Mouse (Mus musculus) hindbrain, embryonic 16.5 days (tissue): ENCODE results near the gene Vps26a. TPM values are rescaled to one million over a fixed set of nuclear protein-coding genes. Genes with fewer than 3 reads are reported as not detected.

ENCODE experiments used
- ATAC-seq: fragments of 200-750 bp; cut with Nextera tagmentation; 2 replicates; pipeline ENCODE4 v1.8.0; 2017; ENCODE audit warnings: moderate TSS enrichment, moderate library complexity
- H3K27ac ChIP-seq: fragments of 300-500 bp; sonication (generic); 2 replicates; pipeline ENCODE4 v1.5.1; 2014; ENCODE audit warnings: low read depth, mild to moderate bottlenecking, control low read depth, low read length, moderate library complexity
- H3K27me3 ChIP-seq: fragments of 300-500 bp; sonication (generic); replicated peaks from 2 replicates; pipeline ENCODE4 v1.6.1; 2014; ENCODE audit warnings: low read length; ENCODE audit not compliant: control insufficient read depth, insufficient read depth
- H3K36me3 ChIP-seq: fragments of 300-500 bp; sonication (generic); 2 replicates; pipeline ENCODE4 v1.6.1; 2014; ENCODE audit warnings: mild to moderate bottlenecking, low read length, moderate library complexity, mixed read lengths; ENCODE audit not compliant: control insufficient read depth, insufficient read depth
- H3K4me1 ChIP-seq: fragments of 300-500 bp; sonication (generic); 2 replicates; pipeline ENCODE4 v1.6.1; 2014; ENCODE audit warnings: low read depth, low read length; ENCODE audit not compliant: control insufficient read depth, insufficient read depth
- H3K4me2 ChIP-seq: fragments of 300-500 bp; sonication (generic); 2 replicates; pipeline ENCODE4 v1.6.1; 2014; ENCODE audit warnings: mild to moderate bottlenecking, low read length, control low read depth, moderate library complexity
- H3K4me3 ChIP-seq: fragments of 300-500 bp; sonication (generic); 2 replicates; pipeline ENCODE4 v1.5.1; 2014; ENCODE audit warnings: mild to moderate bottlenecking, low read length, control low read depth, moderate library complexity
- H3K9ac ChIP-seq: fragments of 300-500 bp; sonication (generic); 2 replicates; pipeline ENCODE4 v1.6.1; 2014; ENCODE audit warnings: low read depth, mild to moderate bottlenecking, control low read depth, low read length, moderate library complexity
- H3K9me3 ChIP-seq: fragments of 300-500 bp; sonication (generic); 2 replicates; pipeline ENCODE4 v1.6.1; 2014; ENCODE audit warnings: mild to moderate bottlenecking, low read length, moderate library complexity; ENCODE audit not compliant: control insufficient read depth
- WGBS: fragments of 180-500 bp; shearing (Covaris S2); extraction: QIAGEN DNeasy Blood & Tissue Kit; methylation state at CpG from one replicate; pipeline ENCODE4 v1.1.7; 2014; 5-methylcytosine and 5-hydroxymethylcytosine counted together
- polyA plus RNA-seq: library from polyadenylated mRNA; unstranded; fragments of >200 nt; fragmentation: Nextera tagmentation; extraction: Ambion mirVana; gene quantifications from 2 replicates; pipeline ENCODE4 v1.2.1, GENCODE M21; 2015

Gene Vps26a
- polyA plus RNA-seq, 1 experiment from 2014 or later: 61.1 TPM

DNA sequence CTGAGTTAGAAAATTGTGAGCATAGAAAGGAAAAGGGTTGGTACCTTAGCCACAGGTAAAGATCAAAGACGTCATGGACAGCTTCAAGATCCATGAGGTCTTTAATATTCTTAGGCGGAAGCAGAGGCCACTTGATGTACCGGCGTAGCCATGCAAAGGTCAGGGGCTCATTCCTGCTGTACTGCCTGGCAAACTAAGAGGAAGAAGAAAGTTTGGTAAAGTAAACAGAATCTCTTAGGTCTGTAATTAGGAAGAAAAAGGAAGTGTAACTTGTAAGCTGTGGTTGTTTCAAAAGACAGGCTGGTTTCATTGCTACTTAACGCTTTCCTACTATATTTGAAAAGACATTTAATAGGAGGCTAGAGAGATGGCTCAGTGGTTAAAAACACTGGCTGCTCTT lies 56.2 kb downstream of the Vps26a start:
- H3K4me1 ChIP-seq: no peaks in the 10 kb centered on the region
- ATAC-seq: no peak
- no peak overlapping the region for H3K27ac ChIP-seq
- 92% methylated on average over 5 of the region's 5 CpGs for WGBS
- no peak overlapping the region for H3K9ac ChIP-seq
- H3K4me2 ChIP-seq: no peak overlapping the region
- no peaks in the 10 kb centered on the region for H3K27me3 ChIP-seq
- H3K36me3 ChIP-seq: peaks cover 43% of the 10 kb centered on the region
- no peak overlapping the region for H3K4me3 ChIP-seq
- H3K9me3 ChIP-seq: no peaks in the 10 kb centered on the region

DNA sequence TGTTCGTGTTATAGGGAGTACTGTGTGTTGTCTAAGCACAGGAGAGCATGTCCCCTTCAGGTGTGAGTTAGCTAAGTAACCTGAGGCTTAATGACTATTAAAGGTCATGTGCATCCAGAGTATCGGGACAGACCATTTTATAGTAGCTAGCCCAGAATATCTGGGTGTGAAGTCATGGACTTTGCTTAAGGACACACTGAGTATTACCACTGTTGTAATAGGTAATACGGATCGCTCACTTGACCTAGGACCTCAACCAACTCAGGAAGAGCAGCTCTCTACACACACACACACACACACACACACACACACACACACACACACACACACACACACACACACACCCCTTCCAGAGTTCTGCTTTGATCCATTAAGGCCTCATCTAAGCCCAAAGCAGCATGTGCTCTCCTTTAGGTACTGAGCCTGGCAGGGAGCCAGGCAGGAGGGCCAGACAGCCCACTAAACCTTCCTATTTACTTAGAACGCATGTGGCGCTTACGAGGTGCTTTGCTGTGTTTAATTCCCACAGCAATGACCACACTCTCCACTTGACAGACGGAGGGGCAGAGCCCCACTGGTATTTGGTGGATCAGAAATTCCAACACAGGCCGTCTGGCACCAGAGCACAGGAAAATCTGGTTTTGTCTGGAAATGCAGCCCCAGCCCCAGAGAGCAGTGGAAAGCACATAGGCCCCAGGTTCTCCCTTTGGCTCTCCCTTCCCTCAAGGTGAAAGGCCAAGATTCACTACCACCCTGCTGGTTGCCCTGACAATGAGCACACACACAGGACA lies 61.3 kb downstream of the Vps26a start:
- Histone ChIP-seq H3K27ac (no peak overlapping the region), H3K4me3 (no peak overlapping the region), H3K9me3 (no peaks in the 10 kb centered on the region), H3K4me1 (no peaks in the 10 kb centered on the region), H3K4me2 (no peak overlapping the region), H3K27me3 (no peaks in the 10 kb centered on the region), H3K36me3 (peaks cover 13% of the 10 kb centered on the region), H3K9ac (no peak overlapping the region)
- peak; percentile 28; the same call in 1 of the 2 replicates for ATAC-seq
- WGBS: 56% methylated on average over 9 of the region's 9 CpGs

DNA sequence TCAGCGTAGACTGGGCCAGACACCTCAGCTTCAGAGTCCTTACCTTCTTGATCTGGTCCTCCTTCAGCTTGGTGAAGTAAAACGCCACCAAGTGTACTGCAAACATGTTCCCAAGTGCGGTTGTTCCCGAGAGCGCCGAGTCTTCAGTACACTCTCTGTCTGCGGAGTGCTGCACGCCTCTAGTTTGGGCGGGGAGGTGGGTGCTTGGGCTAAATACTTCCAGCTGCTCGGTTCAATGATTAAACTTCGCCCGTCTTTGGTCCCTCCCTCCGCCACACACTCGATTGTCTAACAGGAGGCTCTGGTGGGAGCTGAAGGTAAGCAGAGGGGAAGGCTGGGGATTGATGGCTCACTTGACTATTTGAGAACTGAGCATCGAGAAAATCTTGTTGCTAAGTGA lies 64.3 kb downstream of the Vps26a start, which contains the start of gene Hkdc1:
Gene Hkdc1, minus strand, starts transcription at position 237 of the 400 bp plus-strand sequence.
- no peak within 1 kb of the TSS for H3K9ac ChIP-seq
- no peak within 1 kb of the TSS for H3K27ac ChIP-seq
- H3K4me3 ChIP-seq: no peak within 1 kb of the TSS
- H3K27me3 ChIP-seq: no peaks in the 10 kb centered on the region
- 36% methylated on average over 15 of the region's 15 CpGs for WGBS
- no peaks in the 10 kb centered on the region for H3K9me3 ChIP-seq
- H3K4me1 ChIP-seq: peaks cover 2% of the 10 kb centered on the region; the same call in 1 of the 2 replicates
- ATAC-seq: no peak
- no peaks in the 10 kb centered on the region for H3K36me3 ChIP-seq
- no peak within 1 kb of the TSS for H3K4me2 ChIP-seq

DNA sequence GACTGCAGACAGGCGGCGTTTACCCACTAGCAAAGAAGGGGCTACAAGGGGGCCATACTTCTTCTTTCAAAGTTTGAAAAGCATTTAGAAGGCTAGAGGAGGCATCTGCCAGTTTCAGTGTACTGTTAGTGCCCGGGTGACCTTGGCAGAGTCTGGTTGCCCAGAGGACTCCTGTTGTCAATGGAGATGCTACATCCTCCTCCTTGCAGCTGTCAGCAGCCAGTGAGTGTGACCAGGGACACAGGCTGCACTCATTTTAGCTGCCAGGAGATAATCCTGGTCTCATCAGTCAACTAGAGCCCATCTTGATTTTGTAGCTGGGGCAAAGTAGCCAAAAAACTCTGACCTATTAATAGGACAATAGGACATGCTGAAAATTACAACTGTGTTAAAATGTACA lies 65.5 kb downstream of the Vps26a start:
- Histone ChIP-seq H3K27me3 (no peaks in the 10 kb centered on the region), H3K36me3 (no peaks in the 10 kb centered on the region), H3K9ac (no peak overlapping the region), H3K4me2 (no peak overlapping the region), H3K4me1 (peaks cover 2% of the 10 kb centered on the region; the same call in 1 of the 2 replicates), H3K27ac (no peak overlapping the region), H3K4me3 (no peak overlapping the region), H3K9me3 (no peaks in the 10 kb centered on the region)
- WGBS: 70% methylated on average over 3 of the region's 3 CpGs
- peak; percentile 43; the same call in 1 of the 2 replicates for ATAC-seq

DNA sequence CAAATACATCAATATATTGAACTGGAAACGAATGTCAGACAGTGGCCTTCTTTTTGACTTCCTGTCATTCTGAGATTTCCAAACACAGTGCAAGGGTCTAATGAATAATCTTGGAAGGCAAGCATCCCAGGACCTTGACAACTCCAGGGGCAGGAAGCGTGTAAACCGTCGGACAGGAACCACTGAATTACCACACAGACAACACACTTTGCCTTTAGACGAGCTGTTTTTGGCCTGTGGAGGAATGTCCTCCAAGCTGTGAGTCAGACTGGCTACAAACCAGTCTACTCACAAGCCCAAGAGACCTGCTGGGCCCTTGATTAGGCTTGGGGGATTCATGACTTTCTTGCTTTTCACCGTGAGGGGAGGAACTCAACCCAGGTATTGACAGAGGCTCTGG lies 66.2 kb downstream of the Vps26a start:
- Histone ChIP-seq H3K9me3 (no peaks in the 10 kb centered on the region), H3K4me2 (no peak overlapping the region), H3K27me3 (no peaks in the 10 kb centered on the region), H3K36me3 (no peaks in the 10 kb centered on the region), H3K27ac (no peak overlapping the region), H3K4me3 (no peak overlapping the region), H3K9ac (no peak overlapping the region), H3K4me1 (peaks cover 2% of the 10 kb centered on the region; the same call in 1 of the 2 replicates)
- no peak for ATAC-seq
- 79% methylated on average over 6 of the region's 6 CpGs for WGBS

DNA sequence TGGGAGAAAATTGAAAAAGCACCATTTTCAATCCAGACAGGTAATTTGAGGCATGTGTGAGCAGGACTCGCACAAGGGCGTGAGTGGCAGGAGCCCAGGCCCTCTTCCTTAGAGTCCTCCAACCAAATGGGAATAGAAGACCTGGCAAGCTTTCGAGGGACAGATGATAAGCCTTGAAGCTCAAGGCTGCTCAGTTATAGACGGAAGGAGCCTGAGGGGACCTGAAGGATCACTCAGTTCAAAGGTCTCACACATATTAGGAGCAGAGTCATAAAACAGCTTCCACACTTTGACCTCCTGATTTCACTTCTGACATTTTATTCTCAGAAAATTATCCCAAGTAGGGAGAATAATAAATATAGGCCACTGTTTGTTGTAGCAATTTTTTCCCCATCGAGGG lies 67.2 kb downstream of the Vps26a start:
- Histone ChIP-seq H3K4me1 (peaks cover 2% of the 10 kb centered on the region; the same call in 1 of the 2 replicates), H3K9ac (no peak overlapping the region), H3K27me3 (no peaks in the 10 kb centered on the region), H3K36me3 (no peaks in the 10 kb centered on the region), H3K4me3 (no peak overlapping the region), H3K9me3 (no peaks in the 10 kb centered on the region), H3K27ac (no peak overlapping the region), H3K4me2 (no peak overlapping the region)
- WGBS: 81% methylated on average over 5 of the region's 5 CpGs
- no peak for ATAC-seq

DNA sequence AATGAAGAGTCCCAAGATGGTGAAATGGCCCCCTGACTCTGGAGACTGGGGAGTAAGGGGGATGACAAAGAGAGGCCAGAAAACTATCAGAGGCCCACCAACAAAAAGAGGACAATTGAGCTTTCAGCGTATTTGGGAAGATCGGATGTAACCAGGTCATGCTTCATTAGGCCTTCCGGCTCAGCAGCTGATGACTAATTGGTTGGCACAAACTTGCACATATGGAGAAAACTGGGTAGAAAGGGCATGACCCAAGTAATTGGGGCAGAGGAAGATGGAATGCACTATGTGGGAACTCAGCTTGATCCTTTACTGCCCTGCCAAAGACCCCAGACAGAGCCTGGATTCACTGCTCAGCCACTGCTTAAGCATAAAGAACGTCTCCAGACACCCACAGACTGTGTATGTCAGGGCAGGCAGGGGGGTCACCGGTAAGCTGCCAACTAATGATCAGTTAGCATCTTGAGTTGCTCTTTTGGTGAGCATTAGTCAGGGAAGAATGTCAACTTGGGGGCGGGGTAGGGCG lies 67.7 kb downstream of the Vps26a start:
- Histone ChIP-seq H3K4me3 (no peak overlapping the region), H3K9me3 (no peaks in the 10 kb centered on the region), H3K27ac (no peak overlapping the region), H3K9ac (no peak overlapping the region), H3K4me2 (no peak overlapping the region), H3K27me3 (no peaks in the 10 kb centered on the region), H3K4me1 (peaks cover 2% of the 10 kb centered on the region; the same call in 1 of the 2 replicates), H3K36me3 (no peaks in the 10 kb centered on the region)
- no peak for ATAC-seq
- 46% methylated on average over 7 of the region's 7 CpGs for WGBS

DNA sequence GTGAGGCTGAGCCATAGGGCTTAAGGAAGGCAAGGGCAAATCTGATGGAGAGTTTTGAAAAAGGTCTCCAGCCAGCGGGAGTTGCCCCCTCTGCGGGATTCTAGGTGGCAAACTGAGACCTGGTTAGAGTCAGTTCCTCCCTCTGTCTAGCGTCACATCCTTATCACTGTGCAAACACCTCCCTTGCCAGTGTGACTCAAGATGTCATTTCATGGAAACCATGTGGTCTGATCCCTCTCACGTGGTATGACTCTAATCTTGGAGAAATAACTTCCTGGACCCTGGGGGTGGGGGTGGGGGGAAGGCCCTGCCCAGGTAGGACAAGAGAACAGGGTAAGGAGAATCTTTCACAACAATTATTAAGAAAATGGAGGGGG lies 73.0 kb downstream of the Vps26a start:
- H3K4me3 ChIP-seq: no peak overlapping the region
- H3K4me2 ChIP-seq: no peak overlapping the region
- H3K9me3 ChIP-seq: no peaks in the 10 kb centered on the region
- H3K4me1 ChIP-seq: no peaks in the 10 kb centered on the region
- no peak overlapping the region for H3K9ac ChIP-seq
- ATAC-seq: no peak
- no peaks in the 10 kb centered on the region for H3K36me3 ChIP-seq
- no peak overlapping the region for H3K27ac ChIP-seq
- 56% methylated on average over 4 of the region's 4 CpGs for WGBS
- H3K27me3 ChIP-seq: no peaks in the 10 kb centered on the region

DNA sequence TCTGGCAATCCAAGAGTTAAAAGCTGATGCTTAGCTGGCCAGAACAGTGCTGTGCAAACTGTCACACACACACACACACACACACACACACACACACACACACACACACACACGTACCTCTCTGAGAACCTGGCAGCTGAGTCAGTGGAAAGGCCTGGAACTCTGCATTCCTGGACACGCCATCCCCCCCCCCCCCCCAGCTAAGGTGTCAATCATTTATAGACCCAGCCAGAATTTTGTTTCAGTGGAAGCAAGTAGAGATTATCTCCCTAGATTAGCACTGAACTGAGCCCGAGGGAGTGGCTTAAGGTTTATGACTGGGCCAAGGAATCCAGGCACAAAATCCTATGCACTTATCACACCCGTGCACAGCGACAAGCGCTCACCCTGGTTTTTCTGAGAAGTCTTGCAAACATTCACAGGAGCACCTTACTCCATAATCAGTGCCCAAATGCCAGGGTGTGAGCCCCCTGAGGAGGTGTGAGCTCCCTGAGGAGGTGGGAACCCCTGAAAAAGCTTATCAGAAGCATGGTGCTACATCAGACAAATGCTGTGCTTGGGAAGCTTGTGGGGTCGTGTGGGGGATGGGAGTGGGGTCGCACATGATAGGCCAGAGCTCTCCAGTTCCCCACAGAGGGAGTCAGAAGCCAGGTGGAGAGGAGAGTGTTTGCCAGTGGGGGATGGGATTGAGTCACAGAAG lies 73.5 kb downstream of the Vps26a start:
- H3K4me1 ChIP-seq: no peaks in the 10 kb centered on the region
- H3K27ac ChIP-seq: no peak overlapping the region
- no peak overlapping the region for H3K9ac ChIP-seq
- no peak for ATAC-seq
- H3K27me3 ChIP-seq: no peaks in the 10 kb centered on the region
- H3K36me3 ChIP-seq: no peaks in the 10 kb centered on the region
- H3K4me2 ChIP-seq: no peak overlapping the region
- H3K9me3 ChIP-seq: no peaks in the 10 kb centered on the region
- 46% methylated on average over 8 of the region's 8 CpGs for WGBS
- no peak overlapping the region for H3K4me3 ChIP-seq
